Mouse (Mus musculus) lung, postnatal 36 days (tissue): ENCODE measurements around the gene Papss1.

Source experiments
- DNase-seq: peaks from one replicate; pipeline ENCODE4 v3.0.0; 2022; ENCODE audit warnings: mixed read lengths

The Papss1 gene

GRCm38 (mm10) chr3:131586818-131587217, 22.2 kb downstream of the Papss1 start:
- no peak for DNase-seq

DNA sequence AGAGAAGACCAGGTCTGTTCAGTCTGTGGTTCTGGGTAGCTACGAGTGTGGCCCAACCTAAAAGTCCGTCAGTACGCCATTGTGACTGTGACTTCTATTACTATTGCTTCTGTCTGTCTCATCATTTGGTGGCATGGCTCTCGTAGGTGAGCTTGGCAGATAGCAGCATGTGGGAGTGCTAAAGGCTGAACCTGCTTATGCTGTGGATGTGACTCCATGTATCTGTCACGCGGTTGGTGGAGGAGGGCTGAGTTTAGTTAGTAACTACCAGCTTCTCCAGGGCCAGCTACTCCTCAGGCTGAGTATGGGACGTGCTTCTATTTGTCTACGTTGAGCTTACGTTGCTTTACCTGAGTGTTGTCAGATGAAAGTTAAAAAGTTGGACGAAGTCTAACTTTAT, 23.4 kb downstream of the Papss1 start:
- DNase-seq: no peak

- no peak for DNase-seq
Measured at GRCm38 (mm10) chr3:131593143-131593798, 28.7 kb downstream of the Papss1 start.

DNA sequence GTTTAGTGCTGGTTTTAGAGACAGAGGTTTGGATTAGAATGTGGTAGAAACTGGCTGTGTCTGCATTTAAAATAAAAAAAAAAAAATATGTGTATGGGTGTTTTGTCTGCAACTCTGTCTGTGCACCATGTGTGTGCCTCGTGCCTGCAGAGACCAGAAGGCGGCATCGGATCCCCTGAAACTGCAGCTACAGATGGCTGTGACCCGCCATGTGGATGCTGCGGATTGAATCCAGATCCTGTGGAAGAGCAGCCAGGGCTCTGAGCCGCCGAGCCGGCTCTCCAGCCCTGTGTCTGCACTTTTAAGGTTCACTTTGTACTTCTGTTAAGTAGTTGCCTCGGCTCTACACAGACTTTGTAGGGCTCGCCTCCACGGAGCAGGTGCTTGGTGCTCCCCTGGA, 29.8 kb downstream of the Papss1 start:
- no peak for DNase-seq

- no peak for DNase-seq
Measured at GRCm38 (mm10) chr3:131595546-131596245, 31.1 kb downstream of the Papss1 start.

DNA sequence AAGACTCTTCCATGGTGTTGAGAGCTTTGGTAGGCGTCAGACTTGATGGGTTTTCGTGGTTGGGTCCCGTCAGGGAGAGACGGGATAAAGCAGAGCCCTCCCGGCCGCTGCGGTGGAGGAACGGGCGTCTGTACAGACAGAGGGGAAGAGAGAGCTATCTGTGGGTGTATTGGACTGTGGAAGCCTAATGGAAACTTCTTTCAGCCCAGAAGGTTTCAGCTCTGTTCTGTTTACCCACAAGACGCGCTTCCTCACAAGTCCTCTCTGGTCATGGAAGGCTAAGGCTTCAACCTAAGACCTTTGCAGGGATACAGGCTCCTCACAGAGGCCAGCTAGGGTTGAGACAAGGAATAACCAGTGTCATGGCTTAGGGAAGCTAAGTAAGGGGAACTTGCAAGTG, 36.2 kb downstream of the Papss1 start:
- no peak for DNase-seq

- no peak for DNase-seq
Measured at GRCm38 (mm10) chr3:131601366-131601765, 36.8 kb downstream of the Papss1 start.

DNA sequence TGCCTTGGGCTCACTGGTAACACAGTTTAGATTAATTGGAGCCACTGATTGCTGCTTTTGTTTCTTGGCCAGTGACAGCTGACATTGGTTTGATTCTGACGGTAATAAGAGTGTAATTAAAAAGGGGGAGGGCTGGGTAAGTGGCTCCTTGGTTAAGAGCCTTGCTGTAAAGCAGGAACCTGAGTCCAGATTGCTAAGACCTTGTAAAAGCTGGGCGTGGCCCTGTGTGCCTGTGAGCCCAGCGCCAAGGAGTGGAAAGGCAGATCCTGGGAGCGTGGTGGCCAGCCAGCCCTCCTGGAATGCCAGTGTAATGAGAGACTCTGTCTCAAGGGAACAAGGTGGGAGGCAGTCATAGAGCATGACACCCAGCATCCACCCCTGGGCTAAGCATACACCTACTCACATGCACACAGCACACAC, 38.4 kb downstream of the Papss1 start:
- no peak for DNase-seq

DNA sequence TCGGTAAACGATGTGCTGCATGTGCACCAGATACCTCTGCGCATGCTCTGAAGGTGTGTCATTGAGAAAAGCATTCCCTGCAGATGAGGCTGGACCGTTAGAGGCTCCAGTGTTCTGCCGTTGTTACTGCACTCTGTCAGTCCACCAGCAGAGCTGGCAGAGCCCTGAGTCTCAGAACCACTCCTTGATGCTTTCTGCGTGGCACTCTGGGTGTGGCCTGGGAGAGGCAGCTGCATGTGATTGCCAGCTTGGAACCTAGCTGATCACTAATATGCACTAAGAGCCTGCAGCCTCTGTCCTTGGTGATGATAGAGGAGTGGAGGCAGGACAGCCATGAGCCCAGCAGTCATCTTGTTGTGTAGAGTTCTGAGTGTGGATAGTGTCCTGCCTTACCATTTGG, 43.5 kb downstream of the Papss1 start:
- no peak for DNase-seq

GRCm38 (mm10) chr3:131609651-131610050, 45.1 kb downstream of the Papss1 start:
- no peak for DNase-seq

DNA sequence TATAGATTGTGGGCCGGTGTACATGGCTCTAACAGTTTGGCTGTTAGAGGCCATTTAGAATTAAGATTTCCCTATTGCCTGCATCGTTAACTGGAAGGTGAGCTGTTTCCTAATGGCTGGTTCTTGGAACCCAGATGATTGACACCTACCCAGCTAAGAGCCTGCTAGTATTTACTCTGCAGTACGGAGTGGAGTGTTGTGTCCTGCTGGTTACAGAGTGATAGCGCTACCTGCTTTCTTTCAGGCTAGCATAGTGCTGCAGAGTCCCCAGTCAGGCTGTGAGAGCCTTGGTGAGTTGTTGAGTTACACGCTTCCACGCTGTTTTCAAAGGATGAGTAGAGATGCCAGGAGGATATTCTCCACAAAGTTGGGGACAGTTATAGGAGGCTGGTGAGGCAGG, 46.0 kb downstream of the Papss1 start:
- no peak for DNase-seq

GRCm38 (mm10) chr3:131612847-131613246, 48.3 kb downstream of the Papss1 start:
- no peak for DNase-seq

GRCm38 (mm10) chr3:131614056-131614455, 49.5 kb downstream of the Papss1 start:
- no peak for DNase-seq

DNA sequence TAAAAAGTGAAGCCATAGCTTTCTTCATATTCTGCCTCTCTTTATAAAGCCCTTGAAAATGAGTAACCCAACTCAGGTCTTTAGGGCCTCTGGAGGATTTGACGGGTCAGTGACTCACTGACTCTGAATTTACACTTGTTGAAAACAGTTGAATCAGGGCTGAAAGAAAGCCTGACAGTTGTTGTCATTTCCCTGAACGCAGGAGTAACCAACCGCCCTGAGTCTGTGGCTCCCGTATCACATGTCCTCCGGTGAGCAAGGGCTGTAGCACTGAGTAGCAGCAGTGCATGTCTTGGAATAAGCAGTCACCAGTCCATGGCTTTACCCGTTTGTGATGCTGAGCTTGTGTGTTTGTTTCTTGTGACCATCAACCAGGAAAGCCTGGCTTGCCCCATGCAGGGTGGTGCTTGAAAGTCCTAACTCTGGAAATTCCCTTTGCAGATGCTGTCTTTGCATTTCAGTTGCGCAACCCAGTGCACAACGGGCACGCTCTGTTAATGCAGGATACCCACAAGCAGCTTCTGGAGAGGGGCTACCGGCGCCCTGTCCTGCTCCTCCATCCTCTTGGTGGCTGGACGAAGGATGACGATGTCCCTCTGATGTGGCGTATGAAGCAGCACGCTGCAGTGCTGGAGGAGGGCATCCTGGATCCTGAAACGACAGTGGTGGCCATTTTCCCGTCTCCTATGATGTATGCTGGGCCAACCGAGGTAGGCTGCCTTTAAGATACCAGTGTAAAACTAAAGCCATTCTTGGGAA, 54.2 kb downstream of the Papss1 start:
- DNase-seq: no peak

DNA sequence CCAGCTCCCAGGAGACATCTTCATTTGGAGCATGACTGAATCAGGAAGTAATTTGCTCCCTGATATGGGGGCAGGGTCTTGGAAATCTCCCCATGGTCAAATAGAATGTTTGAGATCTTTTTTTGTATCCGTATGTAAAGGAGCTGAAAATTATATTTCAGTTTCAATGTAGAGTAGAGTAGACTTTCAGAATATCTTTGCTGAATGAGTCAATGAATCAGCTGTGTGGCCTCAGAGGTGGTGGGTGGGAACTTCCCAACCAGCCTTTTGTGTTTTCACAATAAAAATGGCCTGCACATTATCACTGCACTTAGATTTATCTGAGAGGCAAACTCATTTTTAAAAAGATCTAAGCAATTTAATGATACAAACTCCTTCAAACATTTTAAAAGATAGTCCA, 58.6 kb downstream of the Papss1 start:
- no peak for DNase-seq

GRCm38 (mm10) chr3:131624063-131624462, 59.5 kb downstream of the Papss1 start:
- no peak for DNase-seq

DNA sequence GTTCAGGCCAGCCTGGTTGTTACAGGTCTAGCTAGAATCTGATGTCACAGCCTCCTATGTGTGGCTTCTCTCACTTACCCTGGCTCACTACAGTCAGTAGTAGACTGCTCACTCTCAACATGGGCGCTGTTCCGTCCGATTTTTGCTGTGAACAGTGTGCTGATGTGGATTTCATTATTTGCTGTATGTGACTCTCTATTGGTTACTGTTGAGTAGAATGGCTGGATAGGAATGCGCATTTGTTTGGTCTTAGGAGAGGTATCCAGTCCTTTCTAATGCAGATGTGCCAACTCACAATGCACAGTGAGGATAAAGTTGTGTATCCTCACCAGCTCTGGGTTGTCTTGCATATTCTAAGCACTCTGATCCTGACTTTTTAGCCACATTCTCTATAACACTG, 62.9 kb downstream of the Papss1 start:
- DNase-seq: no peak

GRCm38 (mm10) chr3:131628265-131628664, 63.7 kb downstream of the Papss1 start:
- DNase-seq: no peak

DNA sequence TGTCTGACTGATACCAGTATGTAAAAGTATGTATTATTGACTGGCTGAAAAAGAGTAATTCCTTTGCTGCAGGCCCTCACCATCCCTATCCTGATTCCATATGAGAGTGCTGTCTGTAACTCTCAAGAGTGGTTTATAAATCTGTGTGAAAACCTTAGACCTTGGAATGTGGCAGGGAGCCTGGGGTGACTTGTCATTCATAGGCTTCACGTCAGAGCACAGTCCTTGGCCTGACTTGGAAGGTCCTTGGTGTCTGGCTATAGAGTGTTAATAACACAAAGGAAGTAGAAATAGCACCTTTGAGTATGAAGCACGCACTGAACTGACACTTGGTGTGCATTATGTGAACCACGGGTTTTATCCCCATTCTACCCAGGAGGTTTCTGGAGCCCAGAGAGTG, 64.4 kb downstream of the Papss1 start:
- DNase-seq: no peak

- DNase-seq: no peak
Measured at GRCm38 (mm10) chr3:131630407-131631317, 66.1 kb downstream of the Papss1 start.

DNA sequence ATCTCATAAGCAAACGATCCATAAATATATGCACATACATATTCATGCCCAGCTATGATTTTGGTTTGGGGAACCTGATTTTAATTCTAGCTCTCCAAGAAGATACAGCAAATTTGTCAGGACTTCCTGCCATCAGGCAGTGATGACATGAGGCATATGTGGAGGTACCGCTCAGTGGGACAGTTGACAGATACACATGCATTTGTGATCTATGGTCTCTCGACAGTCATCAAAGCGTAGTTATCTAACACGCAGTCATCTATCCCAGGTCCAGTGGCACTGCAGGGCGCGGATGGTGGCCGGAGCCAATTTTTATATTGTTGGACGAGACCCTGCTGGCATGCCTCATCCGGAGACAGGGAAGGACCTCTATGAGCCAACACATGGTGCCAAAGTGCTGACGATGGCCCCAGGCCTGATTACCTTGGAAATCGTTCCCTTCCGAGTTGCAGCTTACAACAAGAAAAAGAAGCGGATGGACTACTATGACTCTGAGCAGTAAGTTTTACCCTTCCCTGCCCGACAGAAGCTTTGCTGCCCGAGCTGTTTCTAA, 66.8 kb downstream of the Papss1 start:
- no peak for DNase-seq

- DNase-seq: no peak
Measured at GRCm38 (mm10) chr3:131634091-131634490, 69.5 kb downstream of the Papss1 start.

- DNase-seq: no peak
Measured at GRCm38 (mm10) chr3:131636126-131636525, 71.6 kb downstream of the Papss1 start.
